Mouse (Mus musculus): ENCODE measurements at regions not wholly inside any gene's neighbourhood (a gene's known extent, or its start where the extent isn't known, plus 50 kb on each side); places are given as distances from the start of the nearest gene placed in this dataset.

- DNase-seq (ENCODE audit: low spot score): no peak
Measured at GRCm38 (mm10) chr3:148762541-148763225, 227.7 kb downstream of the Adgrl2 start.

- DNase-seq (ENCODE audit: low spot score): no peak
Measured at GRCm38 (mm10) chr3:148761586-148761985, 228.8 kb downstream of the Adgrl2 start.

- DNase-seq (ENCODE audit: low spot score): no peak
Measured at GRCm38 (mm10) chr3:148759500-148759899, 230.9 kb downstream of the Adgrl2 start.

- no peak for DNase-seq (ENCODE audit: low spot score)
Measured at GRCm38 (mm10) chr3:148746234-148746633, 244.1 kb downstream of the Adgrl2 start.

- no peak for DNase-seq (ENCODE audit: low spot score)
Measured at GRCm38 (mm10) chr3:148744651-148745050, 245.7 kb downstream of the Adgrl2 start.

DNA sequence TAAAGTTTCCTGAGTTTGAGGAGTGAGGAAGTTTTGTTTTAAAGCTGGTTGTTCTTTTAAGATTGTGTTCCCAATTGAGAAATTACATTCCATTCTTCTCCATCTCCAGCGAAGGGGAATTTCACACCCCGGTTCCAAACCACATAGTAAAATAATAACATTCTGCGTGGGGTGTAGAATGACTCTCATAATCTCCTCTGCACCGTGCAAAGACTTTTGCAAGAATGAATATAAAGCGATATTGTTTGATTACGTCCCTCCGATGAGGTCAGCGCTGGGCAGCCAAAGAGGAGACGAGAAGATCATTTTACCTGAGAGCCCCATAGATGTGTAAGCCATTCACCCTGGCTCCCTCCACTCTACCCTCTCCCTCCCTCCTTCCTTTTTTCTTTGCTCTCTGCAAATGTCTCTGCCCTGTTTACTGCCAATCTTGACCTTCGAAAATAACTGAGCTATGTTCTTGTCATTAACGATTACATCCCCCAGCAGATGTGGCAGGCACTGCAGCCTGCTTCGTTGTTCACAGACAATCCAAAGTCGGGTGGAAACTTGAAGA, 256.1 kb downstream of the Adgrl2 start:
- no peak for DNase-seq (ENCODE audit: low spot score)

DNA sequence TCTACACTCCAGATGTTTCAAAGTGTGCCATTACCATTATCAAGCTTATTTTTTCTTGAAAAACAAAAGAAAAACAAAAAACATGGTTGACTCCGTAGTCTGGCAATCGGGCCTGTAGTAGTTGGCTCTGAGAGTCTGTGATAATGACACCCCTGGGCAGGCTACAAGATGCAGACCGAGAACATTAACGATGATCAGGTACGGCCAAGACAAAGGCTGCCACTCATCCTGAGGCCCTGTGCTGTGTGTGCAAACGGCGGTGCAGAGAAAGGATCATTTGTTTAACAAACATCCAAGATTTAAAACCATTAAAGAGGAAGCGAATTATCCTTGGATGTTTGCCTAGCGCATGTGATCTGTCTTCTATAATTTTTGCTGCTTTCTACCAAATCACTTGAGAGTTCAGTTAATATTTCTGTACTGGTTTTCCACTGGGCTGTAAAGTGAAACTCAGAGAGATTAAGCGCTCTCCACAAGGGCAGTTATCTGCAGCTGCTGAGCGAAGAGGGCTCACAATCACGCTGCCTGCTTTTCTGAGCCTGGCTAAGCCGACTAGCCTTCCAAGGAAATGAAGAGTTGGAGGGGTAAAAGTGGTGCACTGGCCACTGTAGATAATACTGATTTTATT, 257.0 kb downstream of the Adgrl2 start:
- peak; percentile 10 for DNase-seq (ENCODE audit: low spot score)

DNA sequence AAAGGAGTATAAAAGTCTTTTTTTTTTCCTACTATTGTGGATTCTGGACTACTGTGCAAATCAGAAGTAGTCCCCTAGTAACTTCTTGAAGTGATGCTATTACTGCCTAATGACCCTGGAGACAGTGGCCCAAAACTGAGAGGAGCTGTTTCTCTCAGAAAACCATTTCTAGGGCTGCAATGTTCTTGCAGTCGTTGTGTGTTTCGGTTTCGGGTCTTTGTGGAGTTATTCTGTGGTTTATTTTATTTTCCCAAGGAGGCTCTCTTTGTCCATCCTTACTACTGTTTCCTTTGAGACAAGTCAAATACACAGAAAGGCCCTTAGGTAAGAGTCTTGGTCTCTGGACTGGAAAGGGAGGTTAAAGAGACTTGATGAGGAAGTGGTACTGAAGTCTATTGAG, 258.9 kb downstream of the Adgrl2 start:
- DNase-seq (ENCODE audit: low spot score): no peak

DNA sequence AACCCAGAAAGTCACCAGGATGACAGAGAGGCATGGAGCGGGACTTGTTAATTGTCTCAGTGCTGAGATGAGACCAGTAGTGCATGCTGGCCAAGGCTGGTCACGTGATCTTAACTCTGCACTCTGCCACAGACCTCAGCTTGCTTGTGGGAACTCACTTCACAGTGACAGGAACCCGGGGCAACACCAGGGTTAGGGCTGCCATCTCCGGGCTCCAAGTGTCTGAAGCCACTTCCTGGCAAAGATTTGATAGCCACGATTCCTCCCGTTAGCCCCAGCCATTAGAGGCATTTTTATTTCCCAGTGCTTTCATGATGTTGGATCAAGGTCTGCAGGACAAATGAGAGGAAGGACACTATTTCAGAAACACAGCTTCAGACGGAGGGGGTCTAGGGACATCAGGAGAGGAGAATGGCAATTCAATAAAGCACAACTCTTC, 261.1 kb downstream of the Adgrl2 start:
- DNase-seq (ENCODE audit: low spot score): no peak

- DNase-seq (ENCODE audit: low spot score): no peak
Measured at GRCm38 (mm10) chr3:148728513-148729241, 261.7 kb downstream of the Adgrl2 start.

- no peak for DNase-seq (ENCODE audit: low spot score)
Measured at GRCm38 (mm10) chr3:148726596-148727331, 263.6 kb downstream of the Adgrl2 start.

GRCm38 (mm10) chr3:148696555-148696954, 293.8 kb downstream of the Adgrl2 start:
- DNase-seq (ENCODE audit: low spot score): no peak

DNA sequence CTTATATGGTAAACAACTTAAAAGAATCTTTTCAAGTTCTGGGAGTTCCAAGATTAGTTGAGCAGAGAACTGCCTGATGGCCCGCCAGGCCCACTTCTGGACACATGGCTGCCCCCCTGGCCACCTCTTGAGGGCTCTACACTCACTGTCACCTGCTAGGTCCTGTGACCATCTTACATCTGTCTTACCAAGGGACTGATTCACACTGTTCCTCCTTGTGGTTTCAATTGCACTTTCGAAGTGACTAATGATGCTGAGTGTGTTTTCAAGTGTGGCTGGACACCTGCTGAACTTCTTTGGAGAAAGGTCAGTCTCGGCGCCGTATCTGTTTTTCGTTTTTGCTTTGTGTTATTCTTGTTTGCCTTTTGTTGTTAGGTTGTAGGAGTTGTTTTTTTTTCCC, 294.9 kb downstream of the Adgrl2 start:
- no peak for DNase-seq (ENCODE audit: low spot score)

DNA sequence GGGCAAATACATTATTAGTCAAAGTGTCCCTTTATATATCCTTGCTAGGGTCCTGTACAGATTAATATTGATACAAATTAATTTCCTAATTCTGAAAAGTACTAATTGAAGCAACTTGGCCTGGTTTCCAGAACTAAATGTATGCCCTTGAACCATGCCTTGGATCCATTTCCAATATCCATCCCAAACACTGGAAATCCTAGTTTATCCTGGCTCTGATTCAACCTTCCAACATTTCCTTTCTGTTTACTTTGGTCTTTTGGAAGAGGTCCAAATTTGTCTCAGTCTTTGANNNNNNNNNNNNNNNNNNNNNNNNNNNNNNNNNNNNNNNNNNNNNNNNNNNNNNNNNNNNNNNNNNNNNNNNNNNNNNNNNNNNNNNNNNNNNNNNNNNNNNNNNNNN, 307.2 kb downstream of the Adgrl2 start:
- DNase-seq (ENCODE audit: low spot score): peak; percentile 24

GRCm38 (mm10) chr3:148682445-148682994, 307.8 kb downstream of the Adgrl2 start:
- DNase-seq (ENCODE audit: low spot score): no peak

- DNase-seq (ENCODE audit: low spot score): no peak
Measured at GRCm38 (mm10) chr3:148681186-148681585, 309.2 kb downstream of the Adgrl2 start.

DNA sequence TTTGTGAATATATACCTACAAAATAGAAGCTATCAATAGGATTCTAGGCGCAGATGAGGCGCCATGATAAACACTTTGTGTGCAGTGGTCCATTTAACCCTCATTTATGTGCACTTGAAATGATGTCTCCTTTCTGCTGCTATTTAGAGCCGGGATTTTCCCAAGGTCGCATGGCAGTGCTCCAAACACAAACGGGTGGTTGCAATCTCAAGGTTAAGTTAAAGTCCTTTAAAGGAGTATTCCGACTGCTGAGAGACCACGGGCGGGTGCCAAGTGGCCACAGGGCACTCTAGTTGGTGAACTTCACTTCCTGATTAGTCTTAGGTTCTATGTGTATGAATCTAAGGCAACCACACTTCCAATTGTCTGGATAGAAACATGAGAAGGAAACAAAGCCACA, 309.6 kb downstream of the Adgrl2 start:
- peak; percentile 48 for DNase-seq (ENCODE audit: low spot score)

- no peak for DNase-seq (ENCODE audit: low spot score)
Measured at GRCm38 (mm10) chr3:148680086-148680485, 310.3 kb downstream of the Adgrl2 start.

DNA sequence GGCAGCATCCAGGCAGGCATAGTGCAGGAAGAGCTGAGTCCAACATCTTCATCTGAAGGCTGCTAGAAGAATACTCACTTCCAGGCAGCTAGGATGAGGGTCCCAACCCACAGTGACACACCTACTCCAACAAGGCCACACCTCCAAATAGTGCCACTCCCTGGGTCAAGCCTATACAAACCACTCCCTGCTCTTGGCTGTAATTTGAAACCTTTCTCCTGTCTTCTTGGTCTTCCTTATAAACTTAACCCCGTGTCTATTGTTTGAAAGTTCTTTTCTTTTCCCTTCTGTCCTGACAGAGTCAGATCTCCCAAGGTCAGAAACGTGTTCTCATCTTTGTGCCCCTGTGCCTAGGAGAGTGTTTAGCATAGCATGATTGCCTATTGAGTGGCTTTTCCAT, 311.2 kb downstream of the Adgrl2 start:
- DNase-seq (ENCODE audit: low spot score): no peak

DNA sequence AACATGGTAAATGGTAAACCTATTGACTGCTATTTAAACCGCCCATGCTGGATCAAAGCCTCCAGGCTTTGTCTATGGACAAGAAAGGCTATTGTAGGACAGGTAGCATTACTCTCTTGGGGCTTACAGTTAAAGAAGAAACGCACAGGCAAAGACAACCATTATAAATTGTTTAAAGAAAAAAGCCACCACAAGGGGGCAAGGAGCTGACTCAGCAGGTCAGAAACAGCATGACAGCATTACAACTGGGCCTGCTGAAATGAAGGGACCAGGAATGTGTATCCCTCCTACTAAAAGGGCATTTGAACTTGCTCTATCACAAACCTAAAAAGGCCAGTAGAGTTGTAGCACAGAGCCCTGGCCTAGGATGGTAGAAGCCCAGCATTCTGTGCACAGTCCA, 314.3 kb downstream of the Adgrl2 start:
- no peak for DNase-seq (ENCODE audit: low spot score)

DNA sequence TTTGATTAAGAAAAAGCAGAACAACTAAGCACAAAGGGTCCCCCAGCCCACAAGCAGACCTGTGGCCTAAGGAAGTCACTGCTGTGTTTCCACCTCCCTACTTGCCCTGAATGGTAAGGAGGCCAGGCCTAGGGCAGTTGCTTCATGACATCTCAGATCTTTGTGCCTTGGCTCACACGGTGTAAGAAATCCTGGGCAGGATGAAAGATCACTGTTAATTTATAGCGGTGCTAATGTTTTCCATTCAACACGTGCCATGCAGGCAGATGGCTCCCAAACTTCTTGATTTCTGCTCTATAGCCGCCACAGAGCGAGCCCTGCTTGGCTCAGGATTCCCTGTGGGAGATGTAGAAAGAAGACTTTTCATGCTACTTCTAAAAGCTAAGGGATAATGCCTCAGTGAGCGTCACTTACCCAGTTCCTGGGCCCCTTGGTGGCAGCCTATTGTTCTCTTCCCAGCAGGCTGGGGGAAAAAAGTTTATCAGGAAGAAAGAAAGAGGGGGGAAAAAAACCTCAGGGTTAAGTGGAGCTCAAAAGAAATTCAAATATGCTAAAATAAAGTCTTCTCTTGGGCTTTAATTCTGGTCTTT, 327.4 kb downstream of the Adgrl2 start:
- DNase-seq (ENCODE audit: low spot score): no peak

Data from heart, adult 8-10 months (tissue).